Mouse (Mus musculus): Measurements from ENCODE around the gene Ubxn4.
"Not testable (repeated sequence)": the region's sequence is repeated elsewhere in the genome, so short reads cannot be mapped to it uniquely, and the experiment has no call there.

The Ubxn4 gene

DNA sequence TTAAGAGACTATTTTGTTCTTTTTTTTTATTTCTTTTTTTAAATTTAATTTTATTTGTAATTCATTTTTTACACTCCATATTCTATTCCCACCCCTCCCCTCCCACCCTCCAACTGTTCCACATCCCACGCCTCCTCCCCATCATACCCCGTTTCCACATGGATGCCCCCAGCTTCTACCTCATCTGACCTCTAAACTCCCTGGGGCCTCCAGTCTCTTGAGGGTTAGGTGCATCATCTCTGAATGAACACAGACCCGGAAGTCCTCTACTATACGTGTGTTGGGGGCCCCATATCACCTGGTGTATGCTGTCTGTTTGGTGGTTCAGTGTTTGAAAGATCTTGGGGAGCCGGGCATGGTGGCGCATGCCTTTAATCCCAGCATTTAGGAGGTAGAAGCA is 75.5 kb downstream of the Ubxn4 start:
- DNase-seq, result not testable (repeated sequence)

DNA sequence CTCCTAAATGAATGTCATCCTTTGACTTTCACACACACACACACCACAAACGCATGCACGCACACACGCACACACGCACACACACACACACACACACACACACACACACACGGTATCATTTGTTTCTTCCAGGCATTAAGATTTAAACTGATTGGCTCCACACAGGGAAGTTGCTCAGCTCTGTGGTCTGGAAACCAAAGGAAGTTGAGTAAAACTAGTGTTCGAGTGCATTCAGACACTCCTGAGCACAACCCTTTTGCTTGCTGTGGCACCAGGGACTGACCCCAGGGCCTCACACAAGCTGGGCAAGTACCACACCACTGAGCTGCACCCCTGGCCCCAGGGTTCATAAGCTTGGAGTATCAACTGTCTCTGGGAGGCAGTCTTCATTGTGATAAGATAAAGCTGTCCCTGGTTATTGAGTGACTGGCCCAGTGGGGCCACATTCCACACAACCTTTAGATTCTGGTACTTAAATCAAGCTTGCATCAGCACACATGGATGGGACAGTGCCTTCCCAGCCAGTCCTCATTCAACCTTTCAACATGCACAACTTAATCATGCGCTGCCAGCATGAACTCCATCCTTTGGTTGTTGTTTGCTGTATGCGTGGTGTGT is 79.4 kb downstream of the Ubxn4 start:
- no peak for DNase-seq

DNA sequence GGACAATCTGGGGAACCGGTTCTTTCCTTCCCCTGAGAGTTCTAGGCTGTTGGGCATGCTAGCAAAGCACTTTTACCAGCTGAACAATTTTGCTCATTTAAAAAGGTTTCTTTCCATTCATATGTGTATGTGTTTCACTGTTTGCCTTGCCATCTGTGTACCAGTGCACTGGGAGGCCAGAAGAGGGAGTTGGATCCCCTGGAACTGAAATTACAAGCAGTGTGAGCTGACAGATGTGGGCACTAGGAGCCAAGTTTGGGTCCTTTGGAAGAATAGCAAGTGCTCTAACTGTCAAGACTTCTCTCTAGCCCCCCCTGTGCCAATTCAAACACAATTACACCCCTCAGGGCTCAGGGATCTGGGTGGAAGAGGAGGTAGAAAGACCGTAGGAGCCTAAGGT is 81.0 kb downstream of the Ubxn4 start:
- no peak for DNase-seq

DNA sequence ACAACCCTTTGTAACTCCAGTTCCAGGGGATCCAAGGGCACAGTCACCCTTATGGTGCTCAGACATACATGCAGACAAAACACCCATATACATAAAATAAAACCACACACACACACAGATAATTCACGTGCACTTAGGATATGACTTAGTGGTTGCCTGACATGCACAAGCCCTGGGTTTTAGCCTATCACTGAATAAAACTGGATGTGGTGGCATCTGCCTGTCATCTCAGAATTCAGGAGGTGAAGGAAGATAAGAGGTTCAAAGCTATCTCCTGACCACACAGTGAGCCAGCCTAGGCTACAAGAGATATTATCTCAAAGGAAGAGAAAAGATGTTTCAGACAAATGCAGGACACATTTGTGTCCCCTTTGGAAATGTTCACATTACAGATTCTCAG is 83.4 kb downstream of the Ubxn4 start:
- no peak for DNase-seq

- no peak for DNase-seq
Observed at GRCm38 (mm10) chr1:128328218-128328617, 84.5 kb downstream of the Ubxn4 start, which contains the start of gene Lct. Lct (minus strand) TSS chr1:128328318.

Measured in cerebellum, adult 9-10 months (tissue).